Mouse (Mus musculus) neural tube, embryonic 11.5 days (tissue): ENCODE measurements at regions not wholly inside any gene's neighbourhood (a gene's known extent, or its start where the extent isn't known, plus 50 kb on each side); places are given as distances from the start of the nearest gene placed in this dataset.
A peak's percentile ranks its signal among the peaks of the same experiment; 100 is the strongest.

ENCODE experiments used
- ATAC-seq: fragments of 200-750 bp; cut with Nextera tagmentation; 2 replicates; pipeline ENCODE4 v1.8.0; 2017; ENCODE audit warnings: moderate number of reproducible peaks, mild to moderate bottlenecking, moderate TSS enrichment, moderate library complexity; ENCODE audit not compliant: insufficient read depth, low FRiP score, low TSS enrichment
- DNase-seq: peaks from one replicate; pipeline ENCODE4 v3.0.0-alpha.2; 2015; ENCODE audit warnings: low spot score
- H3K27ac ChIP-seq: fragments of 300-500 bp; sonication (generic); 2 replicates; pipeline ENCODE4 v1.5.1; 2014; ENCODE audit warnings: low read depth, mild to moderate bottlenecking, low read length
- H3K27me3 ChIP-seq: fragments of 300-500 bp; sonication (generic); 2 replicates; pipeline ENCODE4 v1.6.1; 2014; ENCODE audit warnings: mild to moderate bottlenecking, low read length, mixed read lengths; ENCODE audit not compliant: control insufficient read depth, insufficient read depth
- H3K36me3 ChIP-seq: fragments of 300-500 bp; sonication (generic); 2 replicates; pipeline ENCODE4 v1.6.1; 2014; ENCODE audit warnings: mild to moderate bottlenecking, low read length, moderate library complexity, mixed read lengths; ENCODE audit not compliant: control insufficient read depth, insufficient read depth
- H3K4me1 ChIP-seq: fragments of 300-500 bp; sonication (generic); 2 replicates; pipeline ENCODE4 v1.6.1; 2014; ENCODE audit warnings: low read length, mixed read lengths; ENCODE audit not compliant: control insufficient read depth, insufficient read depth
- H3K4me2 ChIP-seq: fragments of 300-500 bp; sonication (generic); 2 replicates; pipeline ENCODE4 v1.6.1; 2014; ENCODE audit warnings: low read depth, mild to moderate bottlenecking, moderate library complexity
- H3K4me3 ChIP-seq: fragments of 300-500 bp; sonication (generic); 2 replicates; pipeline ENCODE4 v1.5.1; 2014; ENCODE audit warnings: low read depth, low read length
- H3K9ac ChIP-seq: fragments of 300-500 bp; sonication (generic); 2 replicates; pipeline ENCODE4 v1.6.1; 2014; ENCODE audit warnings: mild to moderate bottlenecking, low read length
- H3K9me3 ChIP-seq: fragments of 300-500 bp; sonication (generic); 2 replicates; pipeline ENCODE4 v1.6.1; 2016; ENCODE audit warnings: low read length; ENCODE audit not compliant: control insufficient read depth
- WGBS: fragments of 180-500 bp; shearing (Covaris S2); extraction: QIAGEN DNeasy Blood & Tissue Kit; methylation state at CpG from one replicate; pipeline ENCODE4 v1.1.7; 2014; 5-methylcytosine and 5-hydroxymethylcytosine counted together

DNA sequence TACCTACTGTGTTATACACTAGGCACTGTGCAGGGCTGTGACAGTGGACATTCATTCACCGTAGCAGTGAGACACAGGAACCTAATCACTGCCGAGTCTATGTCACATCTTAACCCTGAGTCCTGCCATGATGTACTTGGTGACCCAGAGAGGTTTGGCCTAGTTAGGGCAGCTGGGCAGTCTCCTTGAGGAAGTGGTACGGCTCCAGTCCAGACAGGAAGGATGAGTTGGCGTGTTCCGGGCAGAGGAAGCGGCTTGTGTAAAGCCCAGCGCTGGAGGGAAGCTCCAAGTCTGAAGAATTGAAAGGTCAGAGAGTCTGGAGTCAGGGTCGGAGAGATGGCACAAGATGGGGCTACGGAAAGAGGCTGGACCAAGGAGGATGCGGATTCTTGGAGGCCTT is 99.4 kb upstream of the Smim15 start:
- no peak overlapping the region for H3K27ac ChIP-seq
- DNase-seq: no peak
- 81% methylated on average over 10 of the region's 10 CpGs for WGBS

DNA sequence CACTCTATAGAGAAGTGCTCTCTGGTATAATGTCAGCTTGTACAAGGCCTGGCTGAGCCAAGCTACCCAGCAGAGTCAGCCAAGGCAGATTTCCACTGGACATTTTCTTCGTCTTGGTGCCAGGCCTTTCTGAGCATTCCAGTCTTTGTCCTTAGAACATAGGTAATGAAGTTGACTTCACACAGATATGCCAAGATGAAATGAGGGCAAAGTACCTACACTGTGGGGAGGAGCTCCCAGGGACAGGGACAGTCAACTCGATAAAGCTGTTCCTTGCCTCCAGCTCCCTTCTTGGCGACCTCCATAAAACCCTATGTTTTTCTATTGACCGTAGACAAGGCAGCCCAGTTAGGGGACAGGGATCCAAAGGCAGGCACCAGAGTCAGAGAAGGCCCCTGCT is 101.3 kb upstream of the Smim15 start:
- 48% methylated on average over 4 of the region's 4 CpGs for WGBS
- Histone ChIP-seq H3K4me1 (no peaks in the 10 kb centered on the region), H3K9ac (no peak overlapping the region), H3K27ac (no peak overlapping the region), H3K27me3 (no peaks in the 10 kb centered on the region), H3K4me3 (no peak overlapping the region), H3K4me2 (no peak overlapping the region), H3K9me3 (no peaks in the 10 kb centered on the region), H3K36me3 (no peaks in the 10 kb centered on the region)
- no peak for DNase-seq
- no peak for ATAC-seq

More for the DNA sequence above, 99.4 kb upstream of the Smim15 start:
- Histone ChIP-seq H3K4me3 (no peak overlapping the region), H3K27me3 (no peaks in the 10 kb centered on the region), H3K36me3 (no peaks in the 10 kb centered on the region), H3K9ac (no peak overlapping the region), H3K9me3 (no peaks in the 10 kb centered on the region), H3K4me1 (no peaks in the 10 kb centered on the region), H3K4me2 (no peak overlapping the region)
- no peak for ATAC-seq

DNA sequence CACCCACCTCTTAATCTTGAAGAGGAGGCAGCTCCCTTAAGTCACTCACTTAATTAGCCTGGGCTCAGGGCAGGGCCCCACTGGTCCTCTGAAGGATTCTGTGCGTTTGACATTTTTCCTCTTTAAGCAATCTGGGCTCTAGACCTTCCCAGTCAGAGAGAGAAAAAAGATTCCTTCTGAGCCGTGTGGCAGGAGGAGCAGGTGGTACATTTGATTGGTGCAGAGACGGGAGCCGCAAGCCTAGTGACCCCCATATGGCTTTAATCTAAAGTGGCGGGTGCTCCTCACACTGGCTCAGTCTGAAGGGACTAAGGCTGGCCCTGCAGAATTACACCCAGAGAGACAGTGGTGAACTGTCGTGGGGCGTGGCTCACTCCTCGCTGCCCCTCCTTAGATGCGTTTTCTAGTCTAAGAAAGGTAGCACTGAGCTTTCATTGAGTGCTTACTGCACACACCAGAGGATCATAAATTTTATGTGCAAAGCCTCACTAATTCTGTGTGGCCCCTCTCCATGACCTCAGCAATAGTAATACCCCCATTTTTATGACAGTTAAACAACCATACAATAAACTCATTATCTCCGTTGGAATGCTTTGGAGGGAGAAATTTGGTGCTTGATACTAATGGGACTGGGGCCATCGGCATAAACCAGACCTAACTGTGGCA is 101.8 kb upstream of the Smim15 start:
- Histone ChIP-seq H3K9ac (no peak overlapping the region), H3K27me3 (no peaks in the 10 kb centered on the region), H3K4me2 (no peak overlapping the region), H3K36me3 (no peaks in the 10 kb centered on the region), H3K9me3 (no peaks in the 10 kb centered on the region), H3K4me3 (no peak overlapping the region), H3K27ac (no peak overlapping the region), H3K4me1 (no peaks in the 10 kb centered on the region)
- whole genome bisulfite sequencing: 28% methylated on average over 11 of the region's 11 CpGs
- no peak for DNase-seq
- ATAC-seq: peak; percentile 38; the same call in 1 of the 2 replicates

- Histone ChIP-seq H3K9ac (no peak overlapping the region), H3K4me1 (no peaks in the 10 kb centered on the region), H3K36me3 (no peaks in the 10 kb centered on the region), H3K9me3 (no peaks in the 10 kb centered on the region), H3K4me2 (no peak overlapping the region), H3K4me3 (no peak overlapping the region), H3K27me3 (no peaks in the 10 kb centered on the region), H3K27ac (no peak overlapping the region)
- 69% methylated on average over 15 of the region's 15 CpGs for WGBS
- no peak for ATAC-seq
- DNase-seq: no peak
These were observed 104.2 kb upstream of the Smim15 start for GRCm38 (mm10) chr13:107939916-107940646.

DNA sequence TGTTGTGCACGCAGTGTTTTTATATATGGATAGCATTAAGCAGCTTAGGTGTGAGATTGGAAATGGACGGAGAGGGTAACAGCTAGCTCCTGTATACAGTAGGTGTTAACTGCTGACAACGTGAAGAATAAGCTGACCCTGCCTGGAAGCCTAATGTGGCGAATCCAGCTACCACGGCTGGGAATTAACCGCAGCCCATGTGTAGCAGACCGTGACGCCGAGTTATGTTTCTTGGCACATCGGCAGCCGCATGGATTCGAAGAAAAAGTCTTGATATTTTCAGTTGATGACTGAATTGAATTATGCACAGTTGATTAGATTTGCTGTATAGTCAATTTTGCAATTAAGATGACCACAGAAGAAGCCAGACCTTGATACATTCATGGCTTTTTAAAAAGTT is 108.6 kb upstream of the Smim15 start:
- Histone ChIP-seq H3K9ac (no peak overlapping the region), H3K4me2 (no peak overlapping the region), H3K4me3 (no peak overlapping the region), H3K36me3 (no peaks in the 10 kb centered on the region), H3K27ac (no peak overlapping the region), H3K4me1 (peaks cover 3% of the 10 kb centered on the region; the same call in 1 of the 2 replicates), H3K9me3 (no peaks in the 10 kb centered on the region), H3K27me3 (no peaks in the 10 kb centered on the region)
- WGBS: 80% methylated on average over 12 of the region's 12 CpGs
- ATAC-seq: no peak
- no peak for DNase-seq

- Histone ChIP-seq H3K4me2 (no peak overlapping the region), H3K9me3 (no peaks in the 10 kb centered on the region), H3K27ac (no peak overlapping the region), H3K27me3 (no peaks in the 10 kb centered on the region), H3K4me3 (no peak overlapping the region), H3K9ac (no peak overlapping the region), H3K36me3 (no peaks in the 10 kb centered on the region), H3K4me1 (peaks cover 3% of the 10 kb centered on the region; the same call in 1 of the 2 replicates)
- DNase-seq: no peak
- WGBS: 50% methylated on average over 11 of the region's 11 CpGs
- ATAC-seq: 0 out of 2 replicates have a peak, but pooled peaks have one; percentile 2
These were observed 109.6 kb upstream of the Smim15 start for GRCm38 (mm10) chr13:107934691-107935090.

- H3K36me3 ChIP-seq: no peaks in the 10 kb centered on the region
- H3K9ac ChIP-seq: no peak overlapping the region
- peak; percentile 45; the same call in 1 of the 2 replicates for ATAC-seq
- WGBS: 41% methylated on average over 17 of the region's 17 CpGs
- H3K4me2 ChIP-seq: no peak overlapping the region
- no peaks in the 10 kb centered on the region for H3K9me3 ChIP-seq
- DNase-seq: no peak
- H3K27ac ChIP-seq: no peak overlapping the region
- H3K4me3 ChIP-seq: no peak overlapping the region
- no peaks in the 10 kb centered on the region for H3K27me3 ChIP-seq
- peaks cover 3% of the 10 kb centered on the region; the same call in 1 of the 2 replicates for H3K4me1 ChIP-seq
These were observed 110.4 kb upstream of the Smim15 start for GRCm38 (mm10) chr13:107933598-107934571.

DNA sequence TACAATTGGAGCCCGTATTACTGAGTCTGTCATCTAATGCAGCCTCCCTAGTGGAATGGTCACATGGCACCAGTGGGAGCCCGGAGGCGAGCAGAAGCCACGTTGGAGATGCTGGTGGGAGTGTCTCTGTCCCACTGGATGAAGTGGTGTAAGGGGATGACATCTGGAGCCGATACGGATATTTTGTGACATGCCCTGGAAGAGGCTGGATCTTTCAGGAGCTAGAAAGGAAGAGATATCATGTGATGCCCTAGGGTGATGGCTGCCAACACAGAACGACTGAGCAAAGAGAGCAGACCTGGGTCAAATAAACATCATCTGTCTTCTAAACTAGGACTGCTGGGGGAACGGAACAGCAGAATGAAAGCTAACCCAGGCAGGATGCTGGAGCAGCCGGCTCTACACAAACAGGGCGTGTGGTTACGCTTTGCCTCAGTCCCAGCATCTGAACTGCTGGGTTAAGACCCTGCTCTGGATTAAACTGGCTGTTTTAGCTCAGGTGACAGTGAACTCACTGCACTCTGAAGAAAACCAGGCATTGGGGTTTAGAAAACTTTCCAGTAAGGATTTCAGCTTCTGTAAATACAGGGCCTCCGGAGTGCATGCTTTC is 111.7 kb upstream of the Smim15 start:
- Histone ChIP-seq H3K4me3 (no peak overlapping the region), H3K4me2 (no peak overlapping the region), H3K36me3 (no peaks in the 10 kb centered on the region), H3K9me3 (no peaks in the 10 kb centered on the region), H3K9ac (no peak overlapping the region), H3K27ac (no peak overlapping the region), H3K4me1 (peaks cover 3% of the 10 kb centered on the region; the same call in 1 of the 2 replicates), H3K27me3 (no peaks in the 10 kb centered on the region)
- DNase-seq (no peak), ATAC-seq (no peak)
- 55% methylated on average over 12 of the region's 12 CpGs for WGBS
